Mouse (Mus musculus) neural tube, embryonic 11.5 days (tissue): ENCODE measurements around the gene Defb48. TPM values are rescaled to one million over a fixed set of nuclear protein-coding genes. Genes with fewer than 3 reads are reported as not detected.

Source experiments
- ATAC-seq: fragments of 200-750 bp; cut with Nextera tagmentation; 2 replicates; pipeline ENCODE4 v1.8.0; 2017; ENCODE audit warnings: moderate number of reproducible peaks, mild to moderate bottlenecking, moderate TSS enrichment, moderate library complexity; ENCODE audit not compliant: insufficient read depth, low FRiP score, low TSS enrichment
- DNase-seq: peaks from one replicate; pipeline ENCODE4 v3.0.0-alpha.2; 2015; ENCODE audit warnings: low spot score
- H3K27ac ChIP-seq: fragments of 300-500 bp; sonication (generic); 2 replicates; pipeline ENCODE4 v1.5.1; 2014; ENCODE audit warnings: low read depth, mild to moderate bottlenecking, low read length
- H3K27me3 ChIP-seq: fragments of 300-500 bp; sonication (generic); 2 replicates; pipeline ENCODE4 v1.6.1; 2014; ENCODE audit warnings: mild to moderate bottlenecking, low read length, mixed read lengths; ENCODE audit not compliant: control insufficient read depth, insufficient read depth
- H3K36me3 ChIP-seq: fragments of 300-500 bp; sonication (generic); 2 replicates; pipeline ENCODE4 v1.6.1; 2014; ENCODE audit warnings: mild to moderate bottlenecking, low read length, moderate library complexity, mixed read lengths; ENCODE audit not compliant: control insufficient read depth, insufficient read depth
- H3K4me1 ChIP-seq: fragments of 300-500 bp; sonication (generic); 2 replicates; pipeline ENCODE4 v1.6.1; 2014; ENCODE audit warnings: low read length, mixed read lengths; ENCODE audit not compliant: control insufficient read depth, insufficient read depth
- H3K4me2 ChIP-seq: fragments of 300-500 bp; sonication (generic); 2 replicates; pipeline ENCODE4 v1.6.1; 2014; ENCODE audit warnings: low read depth, mild to moderate bottlenecking, moderate library complexity
- H3K4me3 ChIP-seq: fragments of 300-500 bp; sonication (generic); 2 replicates; pipeline ENCODE4 v1.5.1; 2014; ENCODE audit warnings: low read depth, low read length
- H3K9ac ChIP-seq: fragments of 300-500 bp; sonication (generic); 2 replicates; pipeline ENCODE4 v1.6.1; 2014; ENCODE audit warnings: mild to moderate bottlenecking, low read length
- H3K9me3 ChIP-seq: fragments of 300-500 bp; sonication (generic); 2 replicates; pipeline ENCODE4 v1.6.1; 2016; ENCODE audit warnings: low read length; ENCODE audit not compliant: control insufficient read depth
- WGBS: fragments of 180-500 bp; shearing (Covaris S2); extraction: QIAGEN DNeasy Blood & Tissue Kit; methylation state at CpG from one replicate; pipeline ENCODE4 v1.1.7; 2014; 5-methylcytosine and 5-hydroxymethylcytosine counted together
- polyA plus RNA-seq: library from polyadenylated mRNA; unstranded; fragments of >200 nt; fragmentation: Nextera tagmentation; extraction: Ambion mirVana; gene quantifications from 2 replicates; pipeline ENCODE4 v1.2.1, GENCODE M21; 2014

Gene Defb48
- not detected in 2 replicates for polyA plus RNA-seq

GRCm38 (mm10) chr14:62984410-62984809, at the start of gene Defb48:
Gene Defb48 (minus strand): TSS chr14:62984510.
- no peaks in the 10 kb centered on the region for H3K9me3 ChIP-seq
- no peak within 1 kb of the TSS for H3K4me2 ChIP-seq
- no peaks in the 10 kb centered on the region for H3K27me3 ChIP-seq
- no peak within 1 kb of the TSS for H3K27ac ChIP-seq
- no peak within 1 kb of the TSS for H3K4me3 ChIP-seq
- ATAC-seq = no peak
- no peaks in the 10 kb centered on the region for H3K4me1 ChIP-seq
- H3K9ac ChIP-seq = no peak within 1 kb of the TSS
- DNase-seq = no peak
- 60% methylated on average over 1 of the region's 1 CpGs for WGBS
- H3K36me3 ChIP-seq = no peaks in the 10 kb centered on the region

DNA sequence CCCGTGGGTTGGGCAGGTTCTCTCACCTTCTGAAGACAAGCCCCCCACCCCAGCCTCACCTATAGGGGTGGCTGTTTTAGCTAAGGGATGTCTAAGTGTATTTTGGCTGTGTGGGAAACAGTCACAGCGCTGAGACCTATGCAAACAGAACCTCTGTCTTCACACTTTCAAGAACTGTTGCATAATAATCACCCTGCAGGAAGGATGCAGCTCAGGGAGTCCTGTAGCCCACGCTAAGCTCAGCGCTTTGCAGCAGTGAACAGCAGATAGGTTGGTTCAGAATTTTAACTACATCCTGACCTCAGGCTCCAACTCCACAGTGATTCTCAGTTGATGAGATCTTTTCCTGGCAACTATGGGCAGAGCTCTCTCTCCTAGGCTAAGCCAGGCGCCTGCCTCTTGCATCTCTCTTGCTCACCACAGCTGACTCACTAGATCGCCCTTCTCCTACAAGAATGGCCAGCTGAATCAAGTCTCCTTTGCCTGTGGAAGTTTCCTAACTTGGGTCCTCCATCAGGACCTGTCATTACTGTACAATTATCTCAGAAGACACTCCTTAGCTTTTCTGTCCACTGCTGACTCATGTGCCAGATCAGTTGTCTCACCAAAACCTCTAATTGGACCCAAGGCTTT, 36.3 kb upstream of the Defb48 start:
- Histone ChIP-seq H3K36me3 (no peaks in the 10 kb centered on the region), H3K9me3 (no peaks in the 10 kb centered on the region), H3K4me2 (no peak overlapping the region), H3K27ac (no peak overlapping the region), H3K4me3 (no peak overlapping the region), H3K4me1 (no peaks in the 10 kb centered on the region), H3K9ac (no peak overlapping the region), H3K27me3 (no peaks in the 10 kb centered on the region)
- no peak for DNase-seq
- ATAC-seq = no peak
- 60% methylated on average over 6 of the region's 6 CpGs for WGBS

DNA sequence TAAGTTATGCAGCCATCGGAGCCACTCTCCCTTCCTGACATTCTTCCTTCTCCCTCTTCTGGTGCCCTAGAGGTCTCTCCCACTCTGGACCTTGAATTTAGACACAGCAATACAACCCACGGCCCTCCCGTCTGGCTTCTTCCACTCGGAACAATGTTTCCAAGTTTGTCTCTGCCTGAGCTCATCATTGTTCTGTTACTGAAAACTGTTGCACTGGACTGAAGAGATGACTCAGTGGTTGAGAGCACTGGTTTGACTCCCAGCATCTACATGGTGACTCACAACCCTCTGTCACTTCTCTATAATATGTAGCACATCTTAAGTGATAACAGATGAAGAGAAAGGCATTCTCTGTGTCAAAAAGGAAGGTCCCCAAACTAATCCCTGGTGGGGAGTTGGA, 30.4 kb upstream of the Defb48 start:
- Histone ChIP-seq H3K9ac (no peak overlapping the region), H3K4me2 (no peak overlapping the region), H3K27me3 (no peaks in the 10 kb centered on the region), H3K4me3 (no peak overlapping the region), H3K36me3 (no peaks in the 10 kb centered on the region), H3K4me1 (no peaks in the 10 kb centered on the region), H3K9me3 (no peaks in the 10 kb centered on the region), H3K27ac (no peak overlapping the region)
- no peak for ATAC-seq
- DNase-seq = no peak
- WGBS = 89% methylated on average over 4 of the region's 4 CpGs

DNA sequence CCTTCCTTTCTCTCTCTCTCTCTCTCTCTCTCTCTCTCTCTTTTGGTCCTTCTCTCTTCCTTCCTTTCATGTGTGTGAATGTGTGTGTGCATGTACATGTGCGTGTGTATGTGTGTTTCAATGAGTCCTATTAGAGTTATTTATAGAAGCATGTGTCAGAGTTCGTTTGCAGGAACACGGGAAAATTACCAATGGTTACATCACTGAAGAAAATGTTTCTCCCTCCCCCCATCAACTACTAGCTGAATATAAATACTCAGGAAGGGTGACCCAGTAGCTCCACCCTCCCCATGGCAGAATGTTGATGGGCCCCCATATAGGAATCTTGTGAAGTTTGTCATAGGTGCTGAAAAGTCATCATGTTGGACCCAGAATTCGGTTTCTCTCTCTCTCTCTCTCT, 28.8 kb upstream of the Defb48 start:
- Histone ChIP-seq H3K9ac (no peak overlapping the region), H3K4me1 (no peaks in the 10 kb centered on the region), H3K27me3 (no peaks in the 10 kb centered on the region), H3K9me3 (no peaks in the 10 kb centered on the region), H3K4me2 (no peak overlapping the region), H3K36me3 (no peaks in the 10 kb centered on the region), H3K27ac (no peak overlapping the region), H3K4me3 (no peak overlapping the region)
- 81% methylated on average over 4 of the region's 4 CpGs for WGBS
- DNase-seq = no peak
- ATAC-seq = no peak

DNA sequence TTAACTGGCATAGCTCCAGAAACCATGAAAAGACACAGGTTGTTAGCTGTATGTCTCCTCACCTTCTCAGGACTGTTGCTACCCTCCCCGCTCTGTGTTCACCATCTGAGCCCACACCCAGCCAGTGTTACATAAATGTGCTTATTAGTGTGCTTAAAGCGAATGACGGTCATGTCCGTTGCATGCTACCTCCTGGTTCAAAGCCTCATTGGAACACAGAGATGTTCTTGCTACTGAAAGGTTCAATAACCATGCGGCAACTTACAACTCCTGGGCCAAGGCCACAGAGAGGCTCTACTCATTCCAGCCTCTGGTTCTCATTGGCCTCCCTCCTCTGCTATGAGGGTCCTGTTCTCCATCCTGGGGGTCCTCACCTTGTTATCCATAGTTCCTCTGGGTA, 27.2 kb upstream of the Defb48 start, which contains the start of gene Defb43:
Gene Defb43 (plus strand): TSS at position 301 of the 400 bp plus-strand sequence.
- H3K27ac ChIP-seq = no peak within 1 kb of the TSS
- no peak within 1 kb of the TSS for H3K4me2 ChIP-seq
- no peak for DNase-seq
- H3K4me1 ChIP-seq = no peaks in the 10 kb centered on the region
- H3K36me3 ChIP-seq = no peaks in the 10 kb centered on the region
- no peaks in the 10 kb centered on the region for H3K27me3 ChIP-seq
- no peak within 1 kb of the TSS for H3K9ac ChIP-seq
- no peak for ATAC-seq
- WGBS = 96% methylated on average over 5 of the region's 5 CpGs
- H3K4me3 ChIP-seq = no peak within 1 kb of the TSS
- H3K9me3 ChIP-seq = no peaks in the 10 kb centered on the region

DNA sequence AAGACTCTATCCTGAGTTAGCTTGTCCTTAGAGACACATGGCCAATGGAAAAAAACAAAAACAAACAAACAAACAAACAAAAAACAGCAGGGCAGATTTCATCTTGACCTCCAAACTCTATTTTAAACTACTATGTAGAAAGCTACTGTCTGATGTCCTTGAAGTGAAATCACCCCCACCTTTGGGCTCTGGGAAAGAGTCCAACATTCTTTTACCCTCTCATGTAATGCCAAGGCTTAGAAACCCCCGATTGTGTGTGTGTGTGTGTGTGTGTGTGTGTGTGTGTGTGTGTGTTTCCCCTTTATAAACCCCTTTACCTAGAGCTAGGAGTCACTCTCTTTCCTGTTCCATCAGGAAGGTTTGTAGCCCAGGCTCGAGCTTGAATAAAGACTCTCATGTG, 18.3 kb upstream of the Defb48 start:
- no peak overlapping the region for H3K4me2 ChIP-seq
- no peak overlapping the region for H3K9ac ChIP-seq
- H3K27me3 ChIP-seq = no peaks in the 10 kb centered on the region
- H3K9me3 ChIP-seq = no peaks in the 10 kb centered on the region
- H3K4me1 ChIP-seq = no peaks in the 10 kb centered on the region
- no peak overlapping the region for H3K27ac ChIP-seq
- ATAC-seq (no peak), DNase-seq (no peak)
- no peaks in the 10 kb centered on the region for H3K36me3 ChIP-seq
- 89% methylated on average over 2 of the region's 2 CpGs for WGBS
- H3K4me3 ChIP-seq = no peak overlapping the region

GRCm38 (mm10) chr14:62998977-62999376, 14.7 kb upstream of the Defb48 start:
- Histone ChIP-seq H3K27me3 (no peaks in the 10 kb centered on the region), H3K9me3 (no peaks in the 10 kb centered on the region), H3K36me3 (no peaks in the 10 kb centered on the region), H3K4me1 (no peaks in the 10 kb centered on the region), H3K9ac (no peak overlapping the region), H3K4me3 (no peak overlapping the region), H3K27ac (no peak overlapping the region), H3K4me2 (no peak overlapping the region)
- ATAC-seq (no peak), DNase-seq (no peak)
- WGBS = 88% methylated on average over 4 of the region's 4 CpGs

DNA sequence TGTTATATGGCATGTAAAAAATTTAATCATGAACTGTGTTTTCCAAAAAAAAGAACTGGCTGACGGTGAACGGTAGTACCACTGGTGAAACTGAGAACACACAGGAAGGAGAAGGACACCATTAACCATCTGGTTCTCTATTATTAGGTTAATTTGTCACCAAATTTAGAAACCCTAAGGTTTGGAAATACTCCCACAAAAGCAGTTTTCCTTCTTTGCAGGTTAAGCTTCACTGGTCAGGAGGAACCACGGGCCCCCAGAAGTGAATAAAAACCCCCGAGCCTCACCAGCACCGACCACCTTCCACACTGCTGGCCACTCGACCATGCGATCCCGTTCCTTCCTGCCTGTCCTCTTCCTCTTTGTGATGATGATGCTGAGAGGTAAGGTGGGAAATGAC, 13.5 kb upstream of the Defb48 start, which contains the start of gene Defb47:
Gene Defb47 (plus strand): TSS at position 301 of the 400 bp plus-strand sequence.
- H3K9ac ChIP-seq = no peak within 1 kb of the TSS
- no peak within 1 kb of the TSS for H3K4me3 ChIP-seq
- no peaks in the 10 kb centered on the region for H3K9me3 ChIP-seq
- DNase-seq (no peak), ATAC-seq (no peak)
- H3K36me3 ChIP-seq = no peaks in the 10 kb centered on the region
- H3K4me1 ChIP-seq = no peaks in the 10 kb centered on the region
- 87% methylated on average over 8 of the region's 8 CpGs for WGBS
- no peak within 1 kb of the TSS for H3K4me2 ChIP-seq
- no peak within 1 kb of the TSS for H3K27ac ChIP-seq
- H3K27me3 ChIP-seq = no peaks in the 10 kb centered on the region

DNA sequence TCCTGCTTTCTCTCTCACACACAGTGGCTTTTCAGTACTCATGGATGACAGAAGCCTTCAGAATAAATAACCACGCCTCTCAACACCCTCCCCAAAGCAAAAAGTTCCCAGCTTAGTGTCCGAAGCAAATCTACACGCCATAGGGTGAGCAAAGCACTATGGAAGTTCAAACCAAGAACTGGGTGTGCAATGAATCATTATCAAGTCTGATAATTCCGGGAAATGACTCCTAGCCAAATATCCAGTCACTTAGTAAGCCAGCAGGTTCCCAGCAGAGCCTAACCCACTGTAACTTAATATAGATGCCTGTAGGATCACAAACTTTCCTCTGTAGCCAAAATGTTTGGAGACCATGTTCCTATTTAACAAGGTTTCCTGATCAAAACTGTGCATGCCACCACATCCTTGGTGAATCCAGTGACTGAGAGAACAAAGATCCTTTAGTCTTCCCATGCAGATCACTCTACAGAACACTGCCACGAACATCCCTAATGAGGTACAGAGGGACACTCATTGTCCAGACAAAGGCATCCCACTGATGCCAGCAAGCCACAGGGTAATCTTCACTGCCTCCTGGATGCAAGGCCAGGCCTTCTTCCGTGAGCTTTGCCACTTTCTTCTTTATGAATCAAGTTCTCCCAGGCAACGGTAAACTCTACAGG, 7.7 kb upstream of the Defb48 start:
- no peak for ATAC-seq
- Histone ChIP-seq H3K4me1 (no peaks in the 10 kb centered on the region), H3K9me3 (no peaks in the 10 kb centered on the region), H3K27me3 (no peaks in the 10 kb centered on the region), H3K4me3 (no peak overlapping the region), H3K36me3 (no peaks in the 10 kb centered on the region), H3K9ac (no peak overlapping the region), H3K27ac (no peak overlapping the region), H3K4me2 (no peak overlapping the region)
- WGBS = 78% methylated on average over 7 of the region's 7 CpGs
- no peak for DNase-seq
